10 mouse cellular contexts compared by ENCODE assay signal in the genomic region with DNA sequence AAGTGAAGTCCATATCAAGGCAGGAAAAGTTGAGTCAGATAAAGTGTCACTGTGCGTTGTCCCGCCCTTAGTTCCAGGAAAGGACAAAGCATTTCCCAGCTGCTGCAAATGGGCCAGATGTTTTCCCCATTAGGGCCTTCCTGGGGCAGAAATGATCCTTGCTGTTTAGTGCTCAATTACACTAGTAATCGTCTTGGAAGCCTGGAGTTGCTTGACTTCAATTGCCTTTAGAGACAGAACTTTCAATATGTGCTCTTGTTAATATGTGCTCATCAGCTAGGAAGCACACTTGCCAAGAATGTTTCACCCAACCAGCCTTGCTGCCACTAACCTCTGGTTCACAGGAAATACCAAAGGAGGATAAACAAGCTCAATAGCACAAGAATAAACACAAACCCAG.
A peak's percentile ranks its signal among the peaks of the same experiment; 100 is the strongest.
DNase-seq lines count a peak whose midpoint lies in the region; ATAC-seq and TF ChIP-seq lines count a peak whose summit lies in the region.
"Had no signal": no experiment of that assay in that cellular context is flagged by ENCODE, and none has a peak within 500 bp of the region (broad histone marks: within the 10 kb centered on the region; RNA-seq: fewer than 3 reads in every experiment).

No protein-coding gene starts in this region.

- H3K9ac ChIP-seq in lung, embryonic 15.5 days, result no peak overlapping the region
- H3K9ac ChIP-seq: liver, embryonic 15.5 days had no signal

- no peaks in the 10 kb centered on the region for H3K36me3 ChIP-seq in lung, embryonic 15.5 days
- H3K36me3 ChIP-seq: liver, embryonic 15.5 days had no signal

- peaks cover 5% of the 10 kb centered on the region; the same call in 1 of the 2 replicates for H3K4me1 ChIP-seq in lung, embryonic 15.5 days
- peaks cover 3% of the 10 kb centered on the region; the same call in 1 of the 2 replicates for H3K4me1 ChIP-seq in lung, adult 2 months (ENCODE audit: control insufficient read depth, insufficient read depth, low read length)
- H3K4me1 ChIP-seq: liver, embryonic 15.5 days had no signal

- WGBS in lung, embryonic 15.5 days, result 30% methylated on average over 3 of the region's 3 CpGs
- WGBS in lung, adult 2 months, result 23% methylated on average over 3 of the region's 3 CpGs

- peak overlapping the region; percentile 60 for H3K27ac ChIP-seq in lung, embryonic 15.5 days
- H3K27ac ChIP-seq: liver, embryonic 15.5 days had no signal

- H3K9me3 ChIP-seq in lung, embryonic 15.5 days, result no peaks in the 10 kb centered on the region
- H3K9me3 ChIP-seq: liver, embryonic 15.5 days had no signal

- peak; percentile 64; the same call in 1 of the 2 replicates for ATAC-seq in lung, embryonic 15.5 days (ENCODE audit: borderline replicate concordance, extremely low read depth, low FRiP score, low TSS enrichment)
- no peak for ATAC-seq in activated CD4-positive, CD25-positive, alpha-beta regulatory T cell, adult 4 months

- H3K4me3 ChIP-seq in lung, embryonic 15.5 days, result no peak overlapping the region
- no peak overlapping the region for H3K4me3 ChIP-seq in lung, adult 2 months (replicated peaks; ENCODE audit: extremely low read depth, low read depth, low read length)
- H3K4me3 ChIP-seq: liver, embryonic 15.5 days; myocyte had no signal

- TF ChIP-seq CTCF in lung, adult 2 months (IDR thresholded peaks at IDR 0.05; ENCODE audit: insufficient read depth, low read length), result no peak

- no peaks in the 10 kb centered on the region for H3K27me3 ChIP-seq in lung, embryonic 15.5 days
- H3K27me3 ChIP-seq: liver, embryonic 15.5 days had no signal

- no peak for TF ChIP-seq POLR2A in lung, adult 2 months (IDR thresholded peaks at IDR 0.05; ENCODE audit: borderline replicate concordance, extremely low read depth, low read depth, low read length)

- no peak overlapping the region for H3K4me2 ChIP-seq in lung, embryonic 15.5 days
- H3K4me2 ChIP-seq: liver, embryonic 15.5 days had no signal

- DNase-seq in lung, adult 2 months, result no peak
- DNase-seq in heart, adult 9 months (ENCODE audit: low spot score in 2 of 2), result peak; percentile 61 to 72
- DNase-seq in kidney, postnatal 10 days, result peak; percentile 19
- no peak for DNase-seq in ovary, postnatal 10 days (ENCODE audit: low spot score)
- no peak for DNase-seq in urinary bladder, postnatal 10 days (ENCODE audit: low spot score)
- DNase-seq: right cerebral cortex, postnatal 14 days had no signal

Comparison
In these comparisons a context has a peak if more than half of its experiments do, and no peak if none do; other contexts are left out.
1. DNase-seq: peak in heart, adult 9 months (2 of 2) and kidney, postnatal 10 days (single experiment); none in lung, adult 2 months (single experiment), ovary, postnatal 10 days (single experiment) and urinary bladder, postnatal 10 days (single experiment).